Mouse (Mus musculus): ENCODE data around the gene Arpc2.
A peak's percentile ranks its signal among the peaks of the same experiment; 100 is the strongest.

Arpc2 gene

GRCm38 (mm10) chr1:74235938-74236589 is at the start of gene Arpc2:
Gene Arpc2, plus strand, starts transcription at chr1:74236084.
- peak; percentile 94 for DNase-seq (ENCODE audit: low spot score)

- DNase-seq (ENCODE audit: low spot score) = no peak
Measured at GRCm38 (mm10) chr1:74190471-74190870, 45.4 kb upstream of the Arpc2 start.

GRCm38 (mm10) chr1:74192711-74193110 is 43.2 kb upstream of the Arpc2 start:
- no peak for DNase-seq (ENCODE audit: low spot score)

- DNase-seq (ENCODE audit: low spot score) = no peak
Measured at GRCm38 (mm10) chr1:74194445-74194844, 41.4 kb upstream of the Arpc2 start, which contains the start of gene Cxcr1. Gene Cxcr1, minus strand, starts transcription at chr1:74194631.

- DNase-seq (ENCODE audit: low spot score) = no peak
Measured at GRCm38 (mm10) chr1:74195961-74196360, 39.9 kb upstream of the Arpc2 start.

GRCm38 (mm10) chr1:74196621-74197419 is 39.1 kb upstream of the Arpc2 start:
- DNase-seq (ENCODE audit: low spot score) = no peak

- peak; percentile 37 for DNase-seq (ENCODE audit: low spot score)
Measured at GRCm38 (mm10) chr1:74197726-74198470, 38.0 kb upstream of the Arpc2 start.

- no peak for DNase-seq (ENCODE audit: low spot score)
Measured at GRCm38 (mm10) chr1:74199046-74199445, 36.8 kb upstream of the Arpc2 start.

GRCm38 (mm10) chr1:74201048-74201844 is 34.6 kb upstream of the Arpc2 start:
- DNase-seq (ENCODE audit: low spot score) = no peak

- no peak for DNase-seq (ENCODE audit: low spot score)
Measured at GRCm38 (mm10) chr1:74203457-74203856, 32.4 kb upstream of the Arpc2 start.

- DNase-seq (ENCODE audit: low spot score) = no peak
Measured at GRCm38 (mm10) chr1:74205881-74206280, 30.0 kb upstream of the Arpc2 start.

GRCm38 (mm10) chr1:74206642-74207041 is 29.2 kb upstream of the Arpc2 start:
- DNase-seq (ENCODE audit: low spot score) = no peak

- no peak for DNase-seq (ENCODE audit: low spot score)
Measured at GRCm38 (mm10) chr1:74207906-74208305, 28.0 kb upstream of the Arpc2 start.

GRCm38 (mm10) chr1:74208941-74209340 is 26.9 kb upstream of the Arpc2 start:
- no peak for DNase-seq (ENCODE audit: low spot score)

- DNase-seq (ENCODE audit: low spot score) = no peak
Measured at GRCm38 (mm10) chr1:74219922-74220321, 16.0 kb upstream of the Arpc2 start.

- no peak for DNase-seq (ENCODE audit: low spot score)
Measured at GRCm38 (mm10) chr1:74227317-74227716, 8.6 kb upstream of the Arpc2 start.

- DNase-seq (ENCODE audit: low spot score) = no peak
Measured at GRCm38 (mm10) chr1:74229942-74230341, 5.9 kb upstream of the Arpc2 start.

GRCm38 (mm10) chr1:74230992-74231391 is 4.9 kb upstream of the Arpc2 start:
- no peak for DNase-seq (ENCODE audit: low spot score)

GRCm38 (mm10) chr1:74236590-74237317 is 870 bp downstream of the Arpc2 start:
- no peak for DNase-seq (ENCODE audit: low spot score)

- DNase-seq (ENCODE audit: low spot score) = no peak
Measured at GRCm38 (mm10) chr1:74237671-74238070, 1.8 kb downstream of the Arpc2 start.

- DNase-seq (ENCODE audit: low spot score) = no peak
Measured at GRCm38 (mm10) chr1:74238136-74238535, 2.3 kb downstream of the Arpc2 start.

Measured in left cerebral cortex, adult 11 months (tissue).